In genomic region chr1:132525832-132526231, GRCm38 (mm10) we compare ENCODE assay signal across 8 mouse cellular contexts. TPM values are rescaled to one million over a fixed set of nuclear protein-coding genes. Genes with fewer than 3 reads are reported as not detected.
DNase-seq lines count a peak whose midpoint lies in the region; ATAC-seq and TF ChIP-seq lines count a peak whose summit lies in the region.

No protein-coding gene starts in this region.

- 2% methylated on average over 10 of the region's 10 CpGs for WGBS in cerebellum, adult 2 months
- 7% methylated on average over 10 of the region's 10 CpGs for WGBS in forebrain, embryonic 15.5 days
- WGBS in liver, embryonic 11.5 days = 10% methylated on average over 10 of the region's 10 CpGs
- WGBS in neural tube, embryonic 13.5 days = 9% methylated on average over 10 of the region's 10 CpGs

- H3K4me3 ChIP-seq in cerebellum, adult 2 months (replicated peaks; ENCODE audit: insufficient read depth, low read depth, low read length) = no peak overlapping the region
- H3K4me3 ChIP-seq in forebrain, embryonic 15.5 days = no peak overlapping the region
- no peak overlapping the region for H3K4me3 ChIP-seq in liver, embryonic 11.5 days (ENCODE audit: low read depth, low read length)
- no peak overlapping the region for H3K4me3 ChIP-seq in neural tube, embryonic 13.5 days

- H3K4me2 ChIP-seq in forebrain, embryonic 15.5 days (replicated peaks) = peak overlapping the region; percentile 28
- no peak overlapping the region for H3K4me2 ChIP-seq in liver, embryonic 11.5 days
- H3K4me2 ChIP-seq in neural tube, embryonic 13.5 days = 0 out of 2 replicates have a peak overlapping the region, but pooled peaks have one; percentile 6

- DNase-seq in urinary bladder, postnatal 14 days (ENCODE audit: low spot score) = peak; percentile 73
- no peak for DNase-seq in urinary bladder, postnatal 10 days (ENCODE audit: low spot score)
- DNase-seq in cerebellum, adult 2 months = peak; percentile 82 to 87
- DNase-seq in kidney, adult 9 months = peak; percentile 69
- DNase-seq in liver, embryonic 11.5 days (ENCODE audit: low spot score) = peak; percentile 58
- DNase-seq in testis, postnatal 10 days (ENCODE audit: low spot score) = peak; percentile 81

- peak overlapping the region; percentile 85 for H3K27ac ChIP-seq in cerebellum, adult 2 months (ENCODE audit: insufficient read depth, low read length)
- peak overlapping the region; percentile 91 for H3K27ac ChIP-seq in forebrain, embryonic 15.5 days (replicated peaks)
- no peak overlapping the region for H3K27ac ChIP-seq in liver, embryonic 11.5 days (ENCODE audit: low read depth, low read length)
- H3K27ac ChIP-seq in neural tube, embryonic 13.5 days (replicated peaks) = peak overlapping the region; percentile 90

- TF ChIP-seq CTCF in cerebellum, adult 2 months (IDR thresholded peaks at IDR 0.05; ENCODE audit: borderline replicate concordance, insufficient read depth, low read depth, low read length) = peak; percentile 65

- peaks cover 51% of the 10 kb centered on the region for H3K4me1 ChIP-seq in cerebellum, adult 2 months (ENCODE audit: control insufficient read depth, insufficient read depth, low read length)
- H3K4me1 ChIP-seq in forebrain, embryonic 15.5 days = peaks cover 28% of the 10 kb centered on the region
- H3K4me1 ChIP-seq in liver, embryonic 11.5 days (replicated peaks; ENCODE audit: control insufficient read depth, insufficient read depth, low read length) = no peaks in the 10 kb centered on the region
- H3K4me1 ChIP-seq in neural tube, embryonic 13.5 days (replicated peaks) = peaks cover 37% of the 10 kb centered on the region

- peak; percentile 70 for ATAC-seq in forebrain, embryonic 15.5 days (replicated peaks)
- no peak for ATAC-seq in liver, embryonic 11.5 days (replicated peaks; ENCODE audit: low FRiP score)
- peak; percentile 38 for ATAC-seq in neural tube, embryonic 13.5 days (ENCODE audit: low read depth)

- no peaks in the 10 kb centered on the region for H3K27me3 ChIP-seq in cerebellum, adult 2 months (ENCODE audit: control insufficient read depth, insufficient read depth, low read length)
- H3K27me3 ChIP-seq in forebrain, embryonic 15.5 days = no peaks in the 10 kb centered on the region
- no peaks in the 10 kb centered on the region for H3K27me3 ChIP-seq in liver, embryonic 11.5 days (replicated peaks; ENCODE audit: control insufficient read depth, insufficient read depth, low read length)
- no peaks in the 10 kb centered on the region for H3K27me3 ChIP-seq in neural tube, embryonic 13.5 days

- H3K9ac ChIP-seq in forebrain, embryonic 15.5 days (replicated peaks) = peak overlapping the region; percentile 55
- H3K9ac ChIP-seq in liver, embryonic 11.5 days (ENCODE audit: low read depth, low read length) = no peak overlapping the region
- H3K9ac ChIP-seq in neural tube, embryonic 13.5 days = peak overlapping the region; percentile 67

- H3K36me3 ChIP-seq in forebrain, embryonic 15.5 days = peaks cover 50% of the 10 kb centered on the region
- no peaks in the 10 kb centered on the region for H3K36me3 ChIP-seq in liver, embryonic 11.5 days (ENCODE audit: control insufficient read depth, insufficient read depth, low read length)
- H3K36me3 ChIP-seq in neural tube, embryonic 13.5 days = peaks cover 55% of the 10 kb centered on the region

- no peaks in the 10 kb centered on the region for H3K9me3 ChIP-seq in forebrain, embryonic 15.5 days
- H3K9me3 ChIP-seq in liver, embryonic 11.5 days (ENCODE audit: control insufficient read depth, low read length) = no peaks in the 10 kb centered on the region
- H3K9me3 ChIP-seq in neural tube, embryonic 13.5 days = no peaks in the 10 kb centered on the region

- TF ChIP-seq POLR2A in cerebellum, adult 2 months (IDR thresholded peaks at IDR 0.05; ENCODE audit: borderline replicate concordance, insufficient read depth, low read length) = no peak

RNA-seq across cellular contexts. Expression of gene Cntn2, which starts 17.2 kb away (rescaled TPM):
- 165 and 168 TPM in 2 replicates for polyA plus RNA-seq in cerebellum, adult 2 months (2012; rRNA removed)
- polyA plus RNA-seq in forebrain, embryonic 15.5 days (2015; fragmentation: Nextera tagmentation; extraction: Ambion mirVana) = 117 and 137 TPM in 2 replicates
- 0.35 and 0.60 TPM in 2 replicates for polyA plus RNA-seq in liver, embryonic 11.5 days (2014; fragmentation: Nextera tagmentation; extraction: Ambion mirVana)
- polyA plus RNA-seq in neural tube, embryonic 13.5 days (2015; fragmentation: Nextera tagmentation; extraction: Ambion mirVana) = 84.9 and 102 TPM in 2 replicates

RNA-seq across cellular contexts. Expression of gene Tmem81, which starts 19.8 kb away (rescaled TPM):
- polyA plus RNA-seq in cerebellum, adult 2 months (2012; rRNA removed) = 5.3 and 6.1 TPM in 2 replicates
- polyA plus RNA-seq in forebrain, embryonic 15.5 days (2015; fragmentation: Nextera tagmentation; extraction: Ambion mirVana) = 1.3 and 1.5 TPM in 2 replicates
- 2.5 and 3.1 TPM in 2 replicates for polyA plus RNA-seq in liver, embryonic 11.5 days (2014; fragmentation: Nextera tagmentation; extraction: Ambion mirVana)
- polyA plus RNA-seq in neural tube, embryonic 13.5 days (2015; fragmentation: Nextera tagmentation; extraction: Ambion mirVana) = 1.0 and 1.1 TPM in 2 replicates

RNA-seq across cellular contexts. Expression of gene Rbbp5, which starts 48.7 kb away (rescaled TPM):
- 68.1 and 72.4 TPM in 2 replicates for polyA plus RNA-seq in cerebellum, adult 2 months (2012; rRNA removed)
- 54.9 and 55.5 TPM in 2 replicates for polyA plus RNA-seq in forebrain, embryonic 15.5 days (2015; fragmentation: Nextera tagmentation; extraction: Ambion mirVana)
- 46.6 and 53.8 TPM in 2 replicates for polyA plus RNA-seq in liver, embryonic 11.5 days (2014; fragmentation: Nextera tagmentation; extraction: Ambion mirVana)
- polyA plus RNA-seq in neural tube, embryonic 13.5 days (2015; fragmentation: Nextera tagmentation; extraction: Ambion mirVana) = 48.9 and 49.5 TPM in 2 replicates

Comparison
In these comparisons a context has a peak if more than half of its experiments do, and no peak if none do; other contexts are left out.
1. RNA of gene Cntn2, which starts 17.2 kb away (polyA plus RNA-seq): 165 to 168 TPM in cerebellum, adult 2 months, 117 to 137 TPM in forebrain, embryonic 15.5 days and 84.9 to 102 TPM in neural tube, embryonic 13.5 days; 0.35 to 0.60 TPM in liver, embryonic 11.5 days; every median in the first group is over 10 times any median in the second.